Comparison of ENCODE assay signal across 7 mouse cellular contexts in the genomic region with DNA sequence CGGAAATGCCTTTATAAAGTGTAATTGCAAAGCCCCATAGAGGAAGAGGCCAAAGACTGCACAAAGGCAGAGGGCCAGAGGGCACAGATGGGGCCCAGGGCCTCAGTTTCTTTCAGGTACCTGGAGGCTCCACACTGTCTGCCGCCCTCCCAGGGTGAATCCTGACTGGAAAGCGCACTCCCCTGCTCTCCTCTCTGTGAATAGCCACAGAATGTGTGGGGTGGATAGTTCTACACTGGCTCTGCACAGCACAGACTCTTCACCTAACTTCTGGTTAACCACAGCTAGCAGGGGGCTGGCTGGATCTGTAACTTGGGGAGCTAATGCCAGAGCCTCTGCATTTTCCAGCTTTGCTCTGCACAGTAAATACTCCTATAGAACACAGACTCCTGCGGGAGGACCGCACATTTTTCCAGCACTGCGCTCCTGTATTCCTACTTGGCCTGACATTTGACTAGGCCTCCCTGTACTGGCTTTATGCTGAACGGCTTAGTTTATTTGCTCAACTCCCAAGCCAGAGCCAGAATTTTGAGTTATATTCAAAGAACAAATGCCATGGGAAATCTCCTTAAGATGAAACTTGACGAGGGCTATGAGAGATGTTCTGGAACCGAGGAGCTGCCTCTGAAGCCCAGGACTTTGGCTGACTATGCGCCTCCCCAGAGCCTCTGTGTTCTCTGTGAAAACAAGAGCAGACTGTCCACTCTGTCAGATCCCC. TPM values are rescaled to one million over a fixed set of nuclear protein-coding genes. Genes with fewer than 3 reads are reported as not detected.
A peak's percentile ranks its signal among the peaks of the same experiment; 100 is the strongest.
DNase-seq lines count a peak whose midpoint lies in the region; ATAC-seq lines count a peak whose summit lies in the region.

No protein-coding gene starts in this region.

- no peaks in the 10 kb centered on the region for H3K9me3 ChIP-seq in embryonic facial prominence, embryonic 12.5 days
- no peaks in the 10 kb centered on the region for H3K9me3 ChIP-seq in heart, embryonic 16.5 days (replicated peaks; ENCODE audit: control insufficient read depth, low read length)

- WGBS in embryonic facial prominence, embryonic 12.5 days = 19% methylated on average over 10 of the region's 10 CpGs
- WGBS in heart, embryonic 16.5 days = 46% methylated on average over 10 of the region's 10 CpGs

- H3K4me1 ChIP-seq in embryonic facial prominence, embryonic 12.5 days = peaks cover 49% of the 10 kb centered on the region
- peaks cover 58% of the 10 kb centered on the region for H3K4me1 ChIP-seq in heart, embryonic 16.5 days (ENCODE audit: control insufficient read depth, insufficient read depth, low read length)

- DNase-seq in R1 (ENCODE audit: low read depth, low spot score) = peak; percentile 39
- no peak for DNase-seq in cerebellum, postnatal 10 days
- no peak for DNase-seq in left cerebral cortex, adult 18-20 months (ENCODE audit: low spot score in 2 of 2)

- H3K9ac ChIP-seq in embryonic facial prominence, embryonic 12.5 days = no peak overlapping the region; the same call in 1 of the 2 replicates
- peak overlapping the region; percentile 46 for H3K9ac ChIP-seq in heart, embryonic 16.5 days (ENCODE audit: low read length)

- H3K36me3 ChIP-seq in embryonic facial prominence, embryonic 12.5 days = no peaks in the 10 kb centered on the region
- H3K36me3 ChIP-seq in heart, embryonic 16.5 days (ENCODE audit: control insufficient read depth, insufficient read depth) = no peaks in the 10 kb centered on the region

- no peak overlapping the region for H3K4me3 ChIP-seq in embryonic facial prominence, embryonic 12.5 days
- no peak overlapping the region for H3K4me3 ChIP-seq in heart, embryonic 16.5 days (ENCODE audit: low read length)

- ATAC-seq in embryonic facial prominence, embryonic 12.5 days (ENCODE audit: insufficient number of reproducible peaks, insufficient read depth, low FRiP score, low TSS enrichment) = peak; percentile 78
- ATAC-seq in heart, embryonic 16.5 days (replicated peaks; ENCODE audit: extremely low read depth, insufficient read depth, low FRiP score) = peak; percentile 50
- ATAC-seq in megakaryocyte, adult 5-6 weeks (ENCODE audit: poor library complexity, severe bottlenecking) = peak; percentile 35; the same call in 1 of the 2 replicates
- ATAC-seq in megakaryocyte-erythroid progenitor cell, adult 5-6 weeks (replicated peaks; ENCODE audit: low FRiP score, low TSS enrichment, poor library complexity, severe bottlenecking) = no peak

- peak overlapping the region; percentile 21; the same call in 1 of the 2 replicates for H3K4me2 ChIP-seq in embryonic facial prominence, embryonic 12.5 days (replicated peaks)
- no peak overlapping the region for H3K4me2 ChIP-seq in heart, embryonic 16.5 days (ENCODE audit: low read depth, low read length)

- H3K27me3 ChIP-seq in embryonic facial prominence, embryonic 12.5 days = no peaks in the 10 kb centered on the region
- H3K27me3 ChIP-seq in heart, embryonic 16.5 days (ENCODE audit: control insufficient read depth, insufficient read depth, low read length) = no peaks in the 10 kb centered on the region

- H3K27ac ChIP-seq in embryonic facial prominence, embryonic 12.5 days = peak overlapping the region; percentile 99
- peak overlapping the region; percentile 87 for H3K27ac ChIP-seq in heart, embryonic 16.5 days (ENCODE audit: low read length)

RNA-seq across cellular contexts. Expression of gene Ddc, which starts 18.8 kb away (rescaled TPM):
- 10.8 and 13.5 TPM in 2 replicates for polyA plus RNA-seq in embryonic facial prominence, embryonic 12.5 days (2016; fragmentation: Nextera tagmentation; extraction: Ambion mirVana)
- 112 TPM in 2 replicates for polyA plus RNA-seq in heart, embryonic 16.5 days (2015; fragmentation: Nextera tagmentation; extraction: Ambion mirVana)
- 0.23 and 0.38 TPM in 2 replicates for total RNA-seq in megakaryocyte, adult 5-6 weeks (2015)
- 0.16 TPM in 1 of 2 replicates, not detected in the other for total RNA-seq in megakaryocyte, adult 5-6 weeks (2017)
- 3.9 TPM in 1 of 2 replicates, not detected in the other for total RNA-seq in megakaryocyte-erythroid progenitor cell, adult 5-6 weeks (2014; fragmentation: Nextera tagmentation)
- not detected in 2 replicates for total RNA-seq in megakaryocyte-erythroid progenitor cell, adult 5-6 weeks (2017)
- 1 to 10 TPM; 3.9 to 4.2 TPM for total RNA-seq in left cerebral cortex, adult 18-20 months (2021)
